ENCODE assay signal across 7 mouse cellular contexts in the genomic region with DNA sequence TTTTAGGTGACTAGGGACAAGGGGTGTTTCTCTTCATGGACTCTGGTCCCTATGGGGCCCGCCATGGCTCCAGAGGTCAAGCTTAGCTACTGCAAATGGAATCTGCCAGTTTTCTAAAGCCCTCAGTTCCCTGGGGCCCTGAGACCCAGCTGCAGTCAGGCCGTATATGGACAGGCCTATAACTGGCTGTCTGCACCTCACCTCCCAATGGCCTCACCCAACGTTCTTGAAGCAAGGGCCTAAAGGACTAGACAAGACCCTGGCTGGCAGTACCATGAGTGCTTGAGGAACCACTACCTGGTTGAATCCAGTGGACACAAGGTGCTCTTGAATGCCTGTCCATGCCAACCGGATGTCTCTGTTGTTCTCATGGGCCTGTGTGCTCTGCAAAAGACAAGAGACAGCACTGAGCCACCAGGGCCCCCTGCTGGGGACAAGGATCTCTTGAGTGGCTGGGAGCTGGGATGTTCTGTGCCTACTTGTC. TPM values are rescaled to one million over a fixed set of nuclear protein-coding genes. Genes with fewer than 3 reads are reported as not detected.
DNase-seq lines count a peak whose midpoint lies in the region; ATAC-seq and TF ChIP-seq lines count a peak whose summit lies in the region.

No protein-coding gene starts in this region.

- no peaks in the 10 kb centered on the region for H3K9me3 ChIP-seq in intestine, embryonic 15.5 days
- H3K9me3 ChIP-seq in liver, embryonic 14.5 days (ENCODE audit: control insufficient read depth, low read length): no peaks in the 10 kb centered on the region
- H3K9me3 ChIP-seq in stomach, postnatal 0 days (ENCODE audit: control insufficient read depth, low read length): no peaks in the 10 kb centered on the region

- peak; percentile 49 for DNase-seq in NIH3T3 (ENCODE audit: low read depth)
- no peak for DNase-seq in liver, embryonic 14.5 days (ENCODE audit: low read depth in 3 of 3, low spot score in 3 of 3)
- DNase-seq in stomach, postnatal 0 days (ENCODE audit: low spot score): no peak
- no peak for DNase-seq in ovary, postnatal 14 days (ENCODE audit: low spot score)

- WGBS in intestine, embryonic 15.5 days: 53% methylated on average over 4 of the region's 4 CpGs
- WGBS in liver, embryonic 14.5 days (ENCODE audit: insufficient replicate concordance): 57% methylated on average over 4 of the region's 4 CpGs
- 71% methylated on average over 4 of the region's 4 CpGs for WGBS in stomach, postnatal 0 days

- TF ChIP-seq EP300 in liver, embryonic 14.5 days (IDR thresholded peaks at IDR 0.05; ENCODE audit: low read depth): no peak
- TF ChIP-seq EP300 in stomach, postnatal 0 days (optimal IDR thresholded peaks at IDR 0.05): no peak

- no peak overlapping the region for H3K4me3 ChIP-seq in brown adipose tissue, adult 24 weeks (ENCODE audit: insufficient read depth, low read depth, low read length)
- no peak overlapping the region for H3K4me3 ChIP-seq in intestine, embryonic 15.5 days (replicated peaks)
- no peak overlapping the region for H3K4me3 ChIP-seq in liver, embryonic 14.5 days (ENCODE audit: insufficient read depth in 1 of 2, low read depth in 2 of 2, low read length in 2 of 2)
- no peak overlapping the region for H3K4me3 ChIP-seq in stomach, postnatal 0 days (ENCODE audit: low read depth, low read length)

- peak overlapping the region; percentile 11; the same call in 1 of the 2 replicates for H3K9ac ChIP-seq in intestine, embryonic 15.5 days
- H3K9ac ChIP-seq in liver, embryonic 14.5 days (replicated peaks): no peak overlapping the region
- peak overlapping the region; percentile 31; the same call in 1 of the 2 replicates for H3K9ac ChIP-seq in stomach, postnatal 0 days (ENCODE audit: low read length)

- peak overlapping the region; percentile 83 for H3K27ac ChIP-seq in brown adipose tissue, adult 24 weeks (replicated peaks; ENCODE audit: low read depth, low read length)
- H3K27ac ChIP-seq in intestine, embryonic 15.5 days: peak overlapping the region; percentile 70
- no peak overlapping the region for H3K27ac ChIP-seq in liver, embryonic 14.5 days
- peak overlapping the region; percentile 53 for H3K27ac ChIP-seq in stomach, postnatal 0 days (replicated peaks)

- peak overlapping the region; percentile 9; the same call in 1 of the 2 replicates for H3K4me2 ChIP-seq in intestine, embryonic 15.5 days (replicated peaks)
- no peak overlapping the region for H3K4me2 ChIP-seq in liver, embryonic 14.5 days (ENCODE audit: low read depth)
- no peak overlapping the region for H3K4me2 ChIP-seq in stomach, postnatal 0 days (replicated peaks; ENCODE audit: low read depth)

- TF ChIP-seq CTCF in liver, embryonic 14.5 days (IDR thresholded peaks at IDR 0.05; ENCODE audit: low read depth): peak; percentile 56
- TF ChIP-seq CTCF in stomach, postnatal 0 days (IDR thresholded peaks at IDR 0.05; ENCODE audit: low read depth): peak; percentile 67

- peak; percentile 79 for ATAC-seq in intestine, embryonic 15.5 days
- ATAC-seq in liver, embryonic 14.5 days (ENCODE audit: insufficient read depth): no peak
- ATAC-seq in stomach, postnatal 0 days (ENCODE audit: low FRiP score, low TSS enrichment): no peak
- ATAC-seq in erythroblast, adult 5-6 weeks (replicated peaks; ENCODE audit: low FRiP score, poor library complexity, severe bottlenecking): no peak

- H3K36me3 ChIP-seq in intestine, embryonic 15.5 days: peaks cover 8% of the 10 kb centered on the region; the same call in 1 of the 2 replicates
- no peaks in the 10 kb centered on the region for H3K36me3 ChIP-seq in liver, embryonic 14.5 days (replicated peaks; ENCODE audit: control insufficient read depth, insufficient read depth, low read depth)
- H3K36me3 ChIP-seq in stomach, postnatal 0 days (ENCODE audit: control insufficient read depth, insufficient read depth, low read length): peaks cover 15% of the 10 kb centered on the region; the same call in 1 of the 2 replicates

- H3K27me3 ChIP-seq in intestine, embryonic 15.5 days (replicated peaks): no peaks in the 10 kb centered on the region
- no peaks in the 10 kb centered on the region for H3K27me3 ChIP-seq in liver, embryonic 14.5 days (ENCODE audit: control insufficient read depth, insufficient read depth, low read length)
- no peaks in the 10 kb centered on the region for H3K27me3 ChIP-seq in stomach, postnatal 0 days (ENCODE audit: control insufficient read depth, insufficient read depth, low read length)

- H3K4me1 ChIP-seq in brown adipose tissue, adult 24 weeks (ENCODE audit: control insufficient read depth, insufficient read depth, insufficient read length, low read length): peaks cover 30% of the 10 kb centered on the region
- peaks cover 47% of the 10 kb centered on the region for H3K4me1 ChIP-seq in intestine, embryonic 15.5 days (replicated peaks)
- peaks cover 0 to 13% of the 10 kb centered on the region in 2 experiments; a peak in 1 of 4 replicates for H3K4me1 ChIP-seq in liver, embryonic 14.5 days (replicated peaks; ENCODE audit: control insufficient read depth in 2 of 2, insufficient read depth in 2 of 2, low read length in 1 of 2)
- peaks cover 3% of the 10 kb centered on the region; the same call in 1 of the 2 replicates for H3K4me1 ChIP-seq in stomach, postnatal 0 days (replicated peaks; ENCODE audit: control insufficient read depth, insufficient read depth)

RNA-seq across cellular contexts. Expression of a gene that starts 15.5 kb away (rescaled TPM):
- polyA plus RNA-seq in brown adipose tissue, adult 24 weeks (2012; ENCODE audit: insufficient read depth, insufficient read length, missing spikeins): 193 and 221 TPM in 2 replicates
- 86.5 and 92.1 TPM in 2 replicates for polyA plus RNA-seq in intestine, embryonic 15.5 days (2015; fragmentation: Nextera tagmentation; extraction: Ambion mirVana)
- polyA plus RNA-seq in liver, embryonic 14.5 days (2012; rRNA removed): 13.6 and 18.8 TPM in 2 replicates
- 34.1 and 37.3 TPM in 2 replicates for polyA plus RNA-seq in liver, embryonic 14.5 days (2014; fragmentation: Nextera tagmentation; extraction: Ambion mirVana)
- 47.0 and 49.2 TPM in 2 replicates for polyA plus RNA-seq in stomach, postnatal 0 days (2015; fragmentation: Nextera tagmentation; extraction: Ambion mirVana)
- total RNA-seq in erythroblast, adult 5-6 weeks (2015; ENCODE audit: low replicate concordance): 4.8 and 6.9 TPM in 2 replicates
- 9.5 and 10.9 TPM in 2 replicates for total RNA-seq in erythroblast, adult 5-6 weeks (2017; ENCODE audit: low replicate concordance)

RNA-seq across cellular contexts. Expression of a gene that starts 15.6 kb away (rescaled TPM):
- 4.2 and 4.4 TPM in 2 replicates for polyA plus RNA-seq in brown adipose tissue, adult 24 weeks (2012; ENCODE audit: insufficient read depth, insufficient read length, missing spikeins)
- 14.1 and 15.1 TPM in 2 replicates for polyA plus RNA-seq in intestine, embryonic 15.5 days (2015; fragmentation: Nextera tagmentation; extraction: Ambion mirVana)
- 2.5 and 2.9 TPM in 2 replicates for polyA plus RNA-seq in liver, embryonic 14.5 days (2012; rRNA removed)
- 1.2 TPM in 2 replicates for polyA plus RNA-seq in liver, embryonic 14.5 days (2014; fragmentation: Nextera tagmentation; extraction: Ambion mirVana)
- 8.8 and 9.6 TPM in 2 replicates for polyA plus RNA-seq in stomach, postnatal 0 days (2015; fragmentation: Nextera tagmentation; extraction: Ambion mirVana)
- not detected in 2 replicates for total RNA-seq in erythroblast, adult 5-6 weeks (2015; ENCODE audit: low replicate concordance)
- total RNA-seq in erythroblast, adult 5-6 weeks (2017; ENCODE audit: low replicate concordance): not detected in 2 replicates

RNA-seq across cellular contexts. Expression of a gene that starts 24.3 kb away (rescaled TPM):
- polyA plus RNA-seq in brown adipose tissue, adult 24 weeks (2012; ENCODE audit: insufficient read depth, insufficient read length, missing spikeins): 10.6 and 28.7 TPM in 2 replicates
- 22.7 and 23.2 TPM in 2 replicates for polyA plus RNA-seq in intestine, embryonic 15.5 days (2015; fragmentation: Nextera tagmentation; extraction: Ambion mirVana)
- polyA plus RNA-seq in liver, embryonic 14.5 days (2012; rRNA removed): 9.7 and 10.4 TPM in 2 replicates
- polyA plus RNA-seq in liver, embryonic 14.5 days (2014; fragmentation: Nextera tagmentation; extraction: Ambion mirVana): 5.1 and 5.2 TPM in 2 replicates
- polyA plus RNA-seq in stomach, postnatal 0 days (2015; fragmentation: Nextera tagmentation; extraction: Ambion mirVana): 7.6 and 8.1 TPM in 2 replicates
- 14.6 and 24.2 TPM in 2 replicates for total RNA-seq in erythroblast, adult 5-6 weeks (2015; ENCODE audit: low replicate concordance)
- 5.3 and 9.6 TPM in 2 replicates for total RNA-seq in erythroblast, adult 5-6 weeks (2017; ENCODE audit: low replicate concordance)

RNA-seq across cellular contexts. Expression of a gene that starts 30.5 kb away (rescaled TPM):
- 140 and 178 TPM in 2 replicates for polyA plus RNA-seq in brown adipose tissue, adult 24 weeks (2012; ENCODE audit: insufficient read depth, insufficient read length, missing spikeins)
- polyA plus RNA-seq in intestine, embryonic 15.5 days (2015; fragmentation: Nextera tagmentation; extraction: Ambion mirVana): 74.5 and 84.3 TPM in 2 replicates
- polyA plus RNA-seq in liver, embryonic 14.5 days (2012; rRNA removed): 24.1 and 41.3 TPM in 2 replicates
- polyA plus RNA-seq in liver, embryonic 14.5 days (2014; fragmentation: Nextera tagmentation; extraction: Ambion mirVana): 64.4 and 68.0 TPM in 2 replicates
- 65.4 and 71.9 TPM in 2 replicates for polyA plus RNA-seq in stomach, postnatal 0 days (2015; fragmentation: Nextera tagmentation; extraction: Ambion mirVana)
- total RNA-seq in erythroblast, adult 5-6 weeks (2015; ENCODE audit: low replicate concordance): 3.3 and 10.6 TPM in 2 replicates
- 7.9 and 11.6 TPM in 2 replicates for total RNA-seq in erythroblast, adult 5-6 weeks (2017; ENCODE audit: low replicate concordance)
